Mouse (Mus musculus): ENCODE data around the gene Mycs.

Gene Mycs

DNA sequence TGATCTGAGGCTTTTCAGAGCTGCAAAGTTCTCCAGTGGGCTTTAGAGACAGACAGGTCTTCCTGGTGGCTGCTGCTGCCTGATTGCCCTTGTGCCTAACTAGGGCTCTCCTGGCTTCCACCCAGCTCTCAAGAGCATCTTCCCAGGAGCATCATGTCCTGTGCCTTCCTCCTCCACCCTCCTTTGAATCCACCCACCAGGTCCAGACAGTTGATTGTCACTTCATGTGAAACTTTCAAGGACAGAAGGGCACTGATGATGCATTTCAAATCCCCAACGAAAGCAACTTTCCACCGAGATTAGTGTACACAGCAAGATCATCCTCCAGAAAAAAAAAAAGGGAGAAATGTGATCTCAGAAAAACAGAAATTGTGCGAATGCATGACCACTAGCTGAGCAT lies at the start of gene Mycs:
Mycs (minus strand) TSS at position 101 of the 400 bp plus-strand sequence.
- no peak for DNase-seq

DNA sequence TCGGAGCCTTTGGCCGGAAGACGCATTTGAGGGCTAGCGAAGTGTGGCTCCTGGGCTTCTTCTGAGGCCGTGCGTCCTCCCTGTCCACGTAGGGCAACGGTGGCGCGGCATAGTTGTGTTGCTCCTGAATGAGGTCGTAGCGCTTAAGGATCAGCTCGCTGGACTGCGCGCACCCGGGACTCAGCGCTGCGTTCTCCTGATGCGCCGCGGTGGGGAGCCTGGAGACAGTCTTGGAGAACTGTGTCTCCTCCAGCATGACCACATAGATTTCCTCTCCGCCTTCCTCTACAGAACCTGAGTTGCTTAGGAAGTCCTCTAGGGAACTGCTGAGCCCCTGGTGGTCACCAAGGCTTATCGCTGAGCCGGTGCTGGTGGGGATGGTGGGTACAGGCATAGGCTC lies 1.0 kb downstream of the Mycs start:
- DNase-seq, result no peak
